Mouse (Mus musculus): ENCODE data around the gene Rpusd4. TPM values are rescaled to one million over a fixed set of nuclear protein-coding genes. Genes with fewer than 3 reads are reported as not detected.

Rpusd4 gene
- polyA plus RNA-seq, 1 experiment from 2014 or later = 24.2 TPM

GRCm38 (mm10) chr9:35286351-35286750 lies 18.7 kb downstream of the Rpusd4 start:
- Histone ChIP-seq H3K36me3 (ENCODE audit: control insufficient read depth, insufficient read depth, low read length) (no peaks in the 10 kb centered on the region), H3K4me3 (ENCODE audit: control insufficient read depth in 1 of 2, insufficient read depth in 1 of 2, low read depth in 1 of 2, low read length in 2 of 2) (no peak overlapping the region), H3K9ac (ENCODE audit: low read length) (no peak overlapping the region), H3K27me3 (ENCODE audit: control insufficient read depth, insufficient read depth, low read length) (no peaks in the 10 kb centered on the region), H3K4me2 (ENCODE audit: low read length) (no peak overlapping the region), H3K27ac (replicated peaks in 1 of 2; ENCODE audit: control insufficient read depth in 1 of 2, insufficient read depth in 1 of 2, low read depth in 2 of 2, low read length in 2 of 2) (no peak overlapping the region), H3K4me1 (ENCODE audit: control insufficient read depth in 2 of 2, insufficient read depth in 2 of 2, low read length in 2 of 2) (peaks cover 0 to 8% of the 10 kb centered on the region in 2 experiments; a peak in 3 of 4 replicates), H3K9me3 (ENCODE audit: control insufficient read depth, low read length) (no peaks in the 10 kb centered on the region)
- 69% methylated on average over 3 of the region's 3 CpGs for WGBS
- ATAC-seq (ENCODE audit: insufficient number of reproducible peaks, insufficient read depth, low FRiP score, low read depth) = no peak

- 59% methylated on average over 7 of the region's 7 CpGs for WGBS
- H3K4me1 ChIP-seq (ENCODE audit: control insufficient read depth in 2 of 2, insufficient read depth in 2 of 2, low read length in 2 of 2) = peaks cover 0 to 8% of the 10 kb centered on the region in 2 experiments; a peak in 3 of 4 replicates
- H3K9me3 ChIP-seq (ENCODE audit: control insufficient read depth, low read length) = no peaks in the 10 kb centered on the region
- no peaks in the 10 kb centered on the region for H3K36me3 ChIP-seq (ENCODE audit: control insufficient read depth, insufficient read depth, low read length)
- H3K4me2 ChIP-seq (ENCODE audit: low read length) = no peak overlapping the region
- no peak overlapping the region for H3K9ac ChIP-seq (ENCODE audit: low read length)
- no peaks in the 10 kb centered on the region for H3K27me3 ChIP-seq (ENCODE audit: control insufficient read depth, insufficient read depth, low read length)
- H3K4me3 ChIP-seq (ENCODE audit: control insufficient read depth in 1 of 2, insufficient read depth in 1 of 2, low read depth in 1 of 2, low read length in 2 of 2) = no peak overlapping the region
- ATAC-seq (ENCODE audit: insufficient number of reproducible peaks, insufficient read depth, low FRiP score, low read depth) = no peak
- no peak overlapping the region for H3K27ac ChIP-seq (replicated peaks in 1 of 2; ENCODE audit: control insufficient read depth in 1 of 2, insufficient read depth in 1 of 2, low read depth in 2 of 2, low read length in 2 of 2)
Observed at GRCm38 (mm10) chr9:35289992-35290391, 22.3 kb downstream of the Rpusd4 start.

GRCm38 (mm10) chr9:35290417-35290816 lies 22.8 kb downstream of the Rpusd4 start:
- no peaks in the 10 kb centered on the region for H3K36me3 ChIP-seq (ENCODE audit: control insufficient read depth, insufficient read depth, low read length)
- WGBS = 93% methylated on average over 3 of the region's 3 CpGs
- ATAC-seq (ENCODE audit: insufficient number of reproducible peaks, insufficient read depth, low FRiP score, low read depth) = no peak
- H3K9me3 ChIP-seq (ENCODE audit: control insufficient read depth, low read length) = no peaks in the 10 kb centered on the region
- H3K4me1 ChIP-seq (ENCODE audit: control insufficient read depth in 2 of 2, insufficient read depth in 2 of 2, low read length in 2 of 2) = peaks cover 0 to 8% of the 10 kb centered on the region in 2 experiments; a peak in 3 of 4 replicates
- no peak overlapping the region for H3K4me3 ChIP-seq (ENCODE audit: control insufficient read depth in 1 of 2, insufficient read depth in 1 of 2, low read depth in 1 of 2, low read length in 2 of 2)
- no peak overlapping the region for H3K27ac ChIP-seq (replicated peaks in 1 of 2; ENCODE audit: control insufficient read depth in 1 of 2, insufficient read depth in 1 of 2, low read depth in 2 of 2, low read length in 2 of 2)
- H3K9ac ChIP-seq (ENCODE audit: low read length) = no peak overlapping the region
- H3K4me2 ChIP-seq (ENCODE audit: low read length) = no peak overlapping the region
- no peaks in the 10 kb centered on the region for H3K27me3 ChIP-seq (ENCODE audit: control insufficient read depth, insufficient read depth, low read length)

- no peak overlapping the region for H3K4me3 ChIP-seq (ENCODE audit: control insufficient read depth in 1 of 2, insufficient read depth in 1 of 2, low read depth in 1 of 2, low read length in 2 of 2)
- 20% methylated on average over 4 of the region's 4 CpGs for whole genome bisulfite sequencing
- no peaks in the 10 kb centered on the region for H3K27me3 ChIP-seq (ENCODE audit: control insufficient read depth, insufficient read depth, low read length)
- H3K27ac ChIP-seq (replicated peaks in 1 of 2; ENCODE audit: control insufficient read depth in 1 of 2, insufficient read depth in 1 of 2, low read depth in 2 of 2, low read length in 2 of 2) = no peak overlapping the region
- no peaks in the 10 kb centered on the region for H3K9me3 ChIP-seq (ENCODE audit: control insufficient read depth, low read length)
- ATAC-seq (ENCODE audit: insufficient number of reproducible peaks, insufficient read depth, low FRiP score, low read depth) = 0 out of 2 replicates have a peak, but pooled peaks have one; percentile 23
- no peaks in the 10 kb centered on the region for H3K36me3 ChIP-seq (ENCODE audit: control insufficient read depth, insufficient read depth, low read length)
- H3K4me2 ChIP-seq (ENCODE audit: low read length) = no peak overlapping the region
- H3K4me1 ChIP-seq (ENCODE audit: control insufficient read depth in 2 of 2, insufficient read depth in 2 of 2, low read length in 2 of 2) = peaks cover 0 to 8% of the 10 kb centered on the region in 2 experiments; a peak in 3 of 4 replicates
- H3K9ac ChIP-seq (ENCODE audit: low read length) = no peak overlapping the region
Observed at GRCm38 (mm10) chr9:35290916-35291315, 23.3 kb downstream of the Rpusd4 start.

GRCm38 (mm10) chr9:35293465-35293864 lies 25.8 kb downstream of the Rpusd4 start:
- Histone ChIP-seq H3K27ac (replicated peaks in 1 of 2; ENCODE audit: control insufficient read depth in 1 of 2, insufficient read depth in 1 of 2, low read depth in 2 of 2, low read length in 2 of 2) (no peak overlapping the region), H3K4me3 (ENCODE audit: control insufficient read depth in 1 of 2, insufficient read depth in 1 of 2, low read depth in 1 of 2, low read length in 2 of 2) (no peak overlapping the region), H3K27me3 (ENCODE audit: control insufficient read depth, insufficient read depth, low read length) (no peaks in the 10 kb centered on the region), H3K9me3 (ENCODE audit: control insufficient read depth, low read length) (no peaks in the 10 kb centered on the region), H3K36me3 (ENCODE audit: control insufficient read depth, insufficient read depth, low read length) (no peaks in the 10 kb centered on the region), H3K4me1 (ENCODE audit: control insufficient read depth in 2 of 2, insufficient read depth in 2 of 2, low read length in 2 of 2) (peaks cover 0 to 4% of the 10 kb centered on the region in 2 experiments; a peak in 2 of 4 replicates), H3K9ac (ENCODE audit: low read length) (no peak overlapping the region), H3K4me2 (ENCODE audit: low read length) (no peak overlapping the region)
- WGBS = 76% methylated on average over 5 of the region's 5 CpGs
- ATAC-seq (ENCODE audit: insufficient number of reproducible peaks, insufficient read depth, low FRiP score, low read depth) = no peak

- no peak overlapping the region for H3K9ac ChIP-seq (ENCODE audit: low read length)
- no peak overlapping the region for H3K4me3 ChIP-seq (ENCODE audit: control insufficient read depth in 1 of 2, insufficient read depth in 1 of 2, low read depth in 1 of 2, low read length in 2 of 2)
- H3K9me3 ChIP-seq (ENCODE audit: control insufficient read depth, low read length) = no peaks in the 10 kb centered on the region
- H3K27me3 ChIP-seq (ENCODE audit: control insufficient read depth, insufficient read depth, low read length) = no peaks in the 10 kb centered on the region
- H3K4me1 ChIP-seq (ENCODE audit: control insufficient read depth in 2 of 2, insufficient read depth in 2 of 2, low read length in 2 of 2) = no peaks in the 10 kb centered on the region
- H3K36me3 ChIP-seq (ENCODE audit: control insufficient read depth, insufficient read depth, low read length) = no peaks in the 10 kb centered on the region
- no peak overlapping the region for H3K4me2 ChIP-seq (ENCODE audit: low read length)
- H3K27ac ChIP-seq (replicated peaks in 1 of 2; ENCODE audit: control insufficient read depth in 1 of 2, insufficient read depth in 1 of 2, low read depth in 2 of 2, low read length in 2 of 2) = no peak overlapping the region
- ATAC-seq (ENCODE audit: insufficient number of reproducible peaks, insufficient read depth, low FRiP score, low read depth) = no peak
Observed at GRCm38 (mm10) chr9:35297791-35298190, 30.1 kb downstream of the Rpusd4 start.

- Histone ChIP-seq H3K4me3 (ENCODE audit: control insufficient read depth in 1 of 2, insufficient read depth in 1 of 2, low read depth in 1 of 2, low read length in 2 of 2) (no peak overlapping the region), H3K9me3 (ENCODE audit: control insufficient read depth, low read length) (no peaks in the 10 kb centered on the region), H3K27ac (replicated peaks in 1 of 2; ENCODE audit: control insufficient read depth in 1 of 2, insufficient read depth in 1 of 2, low read depth in 2 of 2, low read length in 2 of 2) (no peak overlapping the region), H3K4me1 (ENCODE audit: control insufficient read depth in 2 of 2, insufficient read depth in 2 of 2, low read length in 2 of 2) (no peaks in the 10 kb centered on the region), H3K27me3 (ENCODE audit: control insufficient read depth, insufficient read depth, low read length) (no peaks in the 10 kb centered on the region), H3K36me3 (ENCODE audit: control insufficient read depth, insufficient read depth, low read length) (no peaks in the 10 kb centered on the region), H3K4me2 (ENCODE audit: low read length) (no peak overlapping the region), H3K9ac (ENCODE audit: low read length) (no peak overlapping the region)
- WGBS = 84% methylated on average over 3 of the region's 3 CpGs
- no peak for ATAC-seq (ENCODE audit: insufficient number of reproducible peaks, insufficient read depth, low FRiP score, low read depth)
Observed at GRCm38 (mm10) chr9:35302172-35302571, 34.5 kb downstream of the Rpusd4 start.

- WGBS = 78% methylated on average over 7 of the region's 7 CpGs
- no peak overlapping the region for H3K27ac ChIP-seq (replicated peaks in 1 of 2; ENCODE audit: control insufficient read depth in 1 of 2, insufficient read depth in 1 of 2, low read depth in 2 of 2, low read length in 2 of 2)
- no peak overlapping the region for H3K4me3 ChIP-seq (ENCODE audit: control insufficient read depth in 1 of 2, insufficient read depth in 1 of 2, low read depth in 1 of 2, low read length in 2 of 2)
- H3K36me3 ChIP-seq (ENCODE audit: control insufficient read depth, insufficient read depth, low read length) = no peaks in the 10 kb centered on the region
- no peak overlapping the region for H3K9ac ChIP-seq (ENCODE audit: low read length)
- no peaks in the 10 kb centered on the region for H3K4me1 ChIP-seq (ENCODE audit: control insufficient read depth in 2 of 2, insufficient read depth in 2 of 2, low read length in 2 of 2)
- no peaks in the 10 kb centered on the region for H3K9me3 ChIP-seq (ENCODE audit: control insufficient read depth, low read length)
- H3K4me2 ChIP-seq (ENCODE audit: low read length) = no peak overlapping the region
- H3K27me3 ChIP-seq (ENCODE audit: control insufficient read depth, insufficient read depth, low read length) = no peaks in the 10 kb centered on the region
- no peak for ATAC-seq (ENCODE audit: insufficient number of reproducible peaks, insufficient read depth, low FRiP score, low read depth)
Observed at GRCm38 (mm10) chr9:35307461-35307860, 39.8 kb downstream of the Rpusd4 start.
